Mouse (Mus musculus) ovary, postnatal 36 days (tissue): Measurements from ENCODE around the gene Mrpl23.

Source experiments
- DNase-seq: peaks from one replicate; pipeline ENCODE4 v3.0.0; 2022; ENCODE audit warnings: low spot score, mixed read lengths

Gene Mrpl23

GRCm38 (mm10) chr7:142522352-142522751 lies 10.1 kb upstream of the Mrpl23 start:
- peak; percentile 55 for DNase-seq

- DNase-seq: no peak
Observed at GRCm38 (mm10) chr7:142523200-142523990, 9.1 kb upstream of the Mrpl23 start.

- DNase-seq: peak; percentile 39
Observed at GRCm38 (mm10) chr7:142525342-142526178, 6.9 kb upstream of the Mrpl23 start.

GRCm38 (mm10) chr7:142529350-142529749 lies 3.1 kb upstream of the Mrpl23 start:
- DNase-seq: no peak

- DNase-seq: no peak
Observed at GRCm38 (mm10) chr7:142531973-142532521, 439 bp upstream of the Mrpl23 start.

GRCm38 (mm10) chr7:142533059-142533855 lies 771 bp downstream of the Mrpl23 start:
- DNase-seq: peak; percentile 86

- DNase-seq: no peak
Observed at GRCm38 (mm10) chr7:142535116-142535515, 2.6 kb downstream of the Mrpl23 start.

- no peak for DNase-seq
Observed at GRCm38 (mm10) chr7:142535832-142536231, 3.3 kb downstream of the Mrpl23 start.

- DNase-seq: no peak
Observed at GRCm38 (mm10) chr7:142537181-142537580, 4.7 kb downstream of the Mrpl23 start.

- peak; percentile 59 for DNase-seq
Observed at GRCm38 (mm10) chr7:142537879-142538278, 5.4 kb downstream of the Mrpl23 start.

- DNase-seq: no peak
Observed at GRCm38 (mm10) chr7:142538291-142538690, 5.8 kb downstream of the Mrpl23 start.

- DNase-seq: no peak
Observed at GRCm38 (mm10) chr7:142538766-142539165, 6.3 kb downstream of the Mrpl23 start.

- no peak for DNase-seq
Observed at GRCm38 (mm10) chr7:142539828-142540227, 7.3 kb downstream of the Mrpl23 start.

GRCm38 (mm10) chr7:142542771-142543303 lies 10.4 kb downstream of the Mrpl23 start:
- DNase-seq: no peak

GRCm38 (mm10) chr7:142545967-142546366 lies 13.5 kb downstream of the Mrpl23 start:
- no peak for DNase-seq

GRCm38 (mm10) chr7:142547874-142548273 lies 15.4 kb downstream of the Mrpl23 start:
- DNase-seq: no peak

- no peak for DNase-seq
Observed at GRCm38 (mm10) chr7:142548706-142549105, 16.2 kb downstream of the Mrpl23 start.

GRCm38 (mm10) chr7:142549941-142550763 lies 17.7 kb downstream of the Mrpl23 start:
- peak; percentile 75 for DNase-seq

- no peak for DNase-seq
Observed at GRCm38 (mm10) chr7:142550935-142551373, 18.5 kb downstream of the Mrpl23 start.

GRCm38 (mm10) chr7:142551691-142552090 lies 19.2 kb downstream of the Mrpl23 start:
- DNase-seq: no peak
